Mouse (Mus musculus) stomach, postnatal 0 days (tissue): ENCODE data around the gene Kremen2. TPM values are rescaled to one million over a fixed set of nuclear protein-coding genes. Genes with fewer than 3 reads are reported as not detected.

Experiments
- ATAC-seq: fragments of 200-750 bp; cut with Nextera tagmentation; 2 replicates; pipeline ENCODE4 v1.8.0; 2017; ENCODE audit not compliant: low FRiP score, low TSS enrichment
- DNase-seq: peaks from one replicate; pipeline ENCODE4 v3.0.0-alpha.2; 2016; ENCODE audit warnings: low spot score
- H3K27ac ChIP-seq: fragments of 300-500 bp; sonication (generic); replicated peaks from 2 replicates; pipeline ENCODE4 v1.5.1; 2014; ENCODE audit warnings: mild to moderate bottlenecking, control low read depth
- H3K27me3 ChIP-seq: fragments of 300-500 bp; sonication (generic); 2 replicates; pipeline ENCODE4 v1.6.1; 2014; ENCODE audit warnings: low read length; ENCODE audit not compliant: control insufficient read depth, insufficient read depth
- H3K36me3 ChIP-seq: fragments of 300-500 bp; sonication (generic); 2 replicates; pipeline ENCODE4 v1.6.1; 2014; ENCODE audit warnings: low read length, mixed read lengths; ENCODE audit not compliant: control insufficient read depth, insufficient read depth
- H3K4me1 ChIP-seq: fragments of 300-500 bp; sonication (generic); replicated peaks from 2 replicates; pipeline ENCODE4 v1.6.1; 2014; ENCODE audit warnings: antibody characterized with exemption; ENCODE audit not compliant: control insufficient read depth, insufficient read depth
- H3K4me2 ChIP-seq: fragments of 300-500 bp; sonication (generic); replicated peaks from 2 replicates; pipeline ENCODE4 v1.6.1; 2014; ENCODE audit warnings: low read depth, mild to moderate bottlenecking, control low read depth, moderate library complexity
- H3K4me3 ChIP-seq: fragments of 300-500 bp; sonication (generic); 2 replicates; pipeline ENCODE4 v1.5.1; 2014; ENCODE audit warnings: low read depth, low read length, control low read depth
- H3K9ac ChIP-seq: fragments of 300-500 bp; sonication (generic); 2 replicates; pipeline ENCODE4 v1.6.1; 2014; ENCODE audit warnings: mild to moderate bottlenecking, low read length, control low read depth, mixed read lengths
- H3K9me3 ChIP-seq: fragments of 300-500 bp; sonication (generic); 2 replicates; pipeline ENCODE4 v1.6.1; 2016; ENCODE audit warnings: low read length; ENCODE audit not compliant: control insufficient read depth
- CTCF ChIP-seq: IDR thresholded peaks from 2 replicates; pipeline ENCODE4 v1.5.1; 2016; ENCODE audit warnings: antibody characterized with exemption, low read depth, mild to moderate bottlenecking, moderate library complexity
- EP300 ChIP-seq: optimal IDR thresholded peaks from 2 replicates; pipeline ENCODE3; 2016; ENCODE audit warnings: antibody characterized with exemption
- WGBS: fragments of 180-500 bp; shearing (Covaris S2); extraction: QIAGEN DNeasy Blood & Tissue Kit; methylation state at CpG from one replicate; pipeline ENCODE4 v1.1.7; 2014; 5-methylcytosine and 5-hydroxymethylcytosine counted together
- polyA plus RNA-seq: library from polyadenylated mRNA; unstranded; fragments of >200 nt; fragmentation: Nextera tagmentation; extraction: Ambion mirVana; gene quantifications from 2 replicates; pipeline ENCODE4 v1.2.1, GENCODE M21; 2015

Gene Kremen2
- polyA plus RNA-seq, 1 experiment from 2014 or later, result 2.7 TPM

GRCm38 (mm10) chr17:23725477-23725876 is 20.2 kb downstream of the Kremen2 start:
- TF ChIP-seq EP300 (no peak), CTCF (no peak)
- ATAC-seq (no peak), DNase-seq (no peak)
- H3K4me1 ChIP-seq, result no peaks in the 10 kb centered on the region
- H3K27me3 ChIP-seq, result no peaks in the 10 kb centered on the region
- H3K4me3 ChIP-seq, result peak overlapping the region; percentile 88; the same call in 1 of the 2 replicates
- peak overlapping the region; percentile 24 for H3K27ac ChIP-seq
- no peaks in the 10 kb centered on the region for H3K9me3 ChIP-seq
- WGBS, result 54% methylated on average over 4 of the region's 4 CpGs
- peak overlapping the region; percentile 78 for H3K4me2 ChIP-seq
- peak overlapping the region; percentile 28 for H3K9ac ChIP-seq
- H3K36me3 ChIP-seq, result no peaks in the 10 kb centered on the region

- Histone ChIP-seq H3K4me3 (no peak within 1 kb of the TSS), H3K27ac (no peak within 1 kb of the TSS)
- 70% methylated on average over 7 of the region's 7 CpGs for WGBS
These were observed 23.1 kb downstream of the Kremen2 start, which contains the start of gene 1520401A03Rik for GRCm38 (mm10) chr17:23722376-23723125. 1520401A03Rik (minus strand) TSS chr17:23722783.

GRCm38 (mm10) chr17:23721886-23722285 is 23.7 kb downstream of the Kremen2 start:
- no peak for TF ChIP-seq CTCF
- TF ChIP-seq EP300, result no peak
- Histone ChIP-seq H3K9ac (no peak overlapping the region), H3K27ac (no peak overlapping the region), H3K4me3 (no peak overlapping the region), H3K9me3 (no peaks in the 10 kb centered on the region), H3K4me1 (no peaks in the 10 kb centered on the region), H3K27me3 (no peaks in the 10 kb centered on the region), H3K4me2 (no peak overlapping the region), H3K36me3 (no peaks in the 10 kb centered on the region)
- DNase-seq, result no peak
- ATAC-seq, result no peak
- WGBS, result 97% methylated on average over 2 of the region's 2 CpGs

More at GRCm38 (mm10) chr17:23722376-23723125, 23.1 kb downstream of the Kremen2 start, which contains the start of gene 1520401A03Rik:
- TF ChIP-seq CTCF (no peak), EP300 (no peak)
- Histone ChIP-seq H3K9me3 (no peaks in the 10 kb centered on the region), H3K4me1 (no peaks in the 10 kb centered on the region), H3K9ac (no peak within 1 kb of the TSS), H3K36me3 (no peaks in the 10 kb centered on the region), H3K27me3 (no peaks in the 10 kb centered on the region), H3K4me2 (no peak within 1 kb of the TSS)
- no peak for DNase-seq
- ATAC-seq, result no peak

- no peaks in the 10 kb centered on the region for H3K27me3 ChIP-seq
- H3K4me1 ChIP-seq, result no peaks in the 10 kb centered on the region
- no peak overlapping the region for H3K4me3 ChIP-seq
- WGBS, result 33% methylated on average over 1 of the region's 1 CpGs
- no peak overlapping the region for H3K4me2 ChIP-seq
- TF ChIP-seq EP300 (no peak), CTCF (no peak)
- H3K27ac ChIP-seq, result no peak overlapping the region
- no peaks in the 10 kb centered on the region for H3K36me3 ChIP-seq
- no peak for ATAC-seq
- H3K9me3 ChIP-seq, result no peaks in the 10 kb centered on the region
- DNase-seq, result no peak
- H3K9ac ChIP-seq, result no peak overlapping the region
These were observed 26.2 kb downstream of the Kremen2 start for GRCm38 (mm10) chr17:23719455-23719854.

GRCm38 (mm10) chr17:23717003-23717402 is 28.6 kb downstream of the Kremen2 start:
- H3K4me3 ChIP-seq, result no peak overlapping the region
- no peak for TF ChIP-seq EP300
- TF ChIP-seq CTCF, result no peak
- no peak for DNase-seq
- H3K36me3 ChIP-seq, result no peaks in the 10 kb centered on the region
- H3K9me3 ChIP-seq, result no peaks in the 10 kb centered on the region
- no peak overlapping the region for H3K4me2 ChIP-seq
- H3K9ac ChIP-seq, result no peak overlapping the region
- H3K4me1 ChIP-seq, result no peaks in the 10 kb centered on the region
- no peaks in the 10 kb centered on the region for H3K27me3 ChIP-seq
- ATAC-seq, result no peak
- H3K27ac ChIP-seq, result no peak overlapping the region
- WGBS, result 81% methylated on average over 2 of the region's 2 CpGs

GRCm38 (mm10) chr17:23706212-23706611 is 39.4 kb downstream of the Kremen2 start:
- H3K36me3 ChIP-seq, result no peaks in the 10 kb centered on the region
- no peak overlapping the region for H3K9ac ChIP-seq
- DNase-seq, result peak; percentile 84
- TF ChIP-seq CTCF (peak; percentile 92), EP300 (no peak)
- H3K4me2 ChIP-seq, result no peak overlapping the region
- H3K4me1 ChIP-seq, result no peaks in the 10 kb centered on the region
- peak; percentile 82 for ATAC-seq
- WGBS, result 3% methylated on average over 3 of the region's 3 CpGs
- H3K27me3 ChIP-seq, result no peaks in the 10 kb centered on the region
- H3K4me3 ChIP-seq, result no peak overlapping the region
- H3K27ac ChIP-seq, result no peak overlapping the region
- no peaks in the 10 kb centered on the region for H3K9me3 ChIP-seq
